Mouse (Mus musculus): Measurements from ENCODE around the gene Grin2c.
A peak's percentile ranks its signal among the peaks of the same experiment; 100 is the strongest.

DNA sequence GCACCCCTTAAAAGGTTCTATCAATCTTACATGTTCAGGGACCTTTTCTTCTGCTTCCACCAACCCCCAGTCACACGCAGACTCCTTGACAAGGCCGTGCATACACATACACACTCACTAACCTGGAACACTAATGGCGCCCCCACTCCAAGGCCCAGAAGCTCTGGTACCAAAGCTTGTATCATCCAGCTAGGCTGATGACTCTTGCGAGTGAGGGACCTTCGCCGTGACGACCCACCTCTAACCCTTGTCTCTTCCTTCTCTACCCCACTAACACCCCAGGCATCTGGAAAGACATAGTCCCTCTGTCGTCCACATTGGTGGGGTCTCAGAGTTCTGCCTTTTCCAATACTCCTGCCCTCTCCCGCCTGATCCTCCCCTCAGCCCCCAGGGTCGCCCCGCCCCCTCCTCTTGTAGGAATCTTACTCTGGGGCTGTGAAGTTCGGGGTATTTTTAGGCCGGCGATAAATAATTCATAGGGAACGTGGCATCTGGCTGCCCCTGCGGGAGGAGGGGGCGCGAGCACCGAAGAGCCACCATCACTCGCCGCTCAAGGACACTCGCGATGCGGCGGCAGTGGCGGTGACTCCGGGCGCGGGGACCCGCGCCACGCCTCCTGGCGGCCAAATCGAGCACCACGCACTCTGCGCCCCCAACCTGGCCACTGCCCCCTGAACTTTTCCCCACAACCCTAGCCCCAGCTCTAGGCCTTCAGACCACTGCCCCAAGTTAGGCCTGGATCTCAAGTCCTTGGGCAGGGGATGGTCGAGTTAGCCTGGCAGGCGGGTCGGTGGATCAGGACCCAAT is 2.0 kb downstream of the Grin2c start:
- TF ChIP-seq CTCF (IDR thresholded peaks at IDR 0.05; ENCODE audit: low read depth) (peak; percentile 68), EP300 (IDR thresholded peaks at IDR 0.05; ENCODE audit: low read depth) (no peak)

All from liver, postnatal 0 days (tissue).